In the genomic region with DNA sequence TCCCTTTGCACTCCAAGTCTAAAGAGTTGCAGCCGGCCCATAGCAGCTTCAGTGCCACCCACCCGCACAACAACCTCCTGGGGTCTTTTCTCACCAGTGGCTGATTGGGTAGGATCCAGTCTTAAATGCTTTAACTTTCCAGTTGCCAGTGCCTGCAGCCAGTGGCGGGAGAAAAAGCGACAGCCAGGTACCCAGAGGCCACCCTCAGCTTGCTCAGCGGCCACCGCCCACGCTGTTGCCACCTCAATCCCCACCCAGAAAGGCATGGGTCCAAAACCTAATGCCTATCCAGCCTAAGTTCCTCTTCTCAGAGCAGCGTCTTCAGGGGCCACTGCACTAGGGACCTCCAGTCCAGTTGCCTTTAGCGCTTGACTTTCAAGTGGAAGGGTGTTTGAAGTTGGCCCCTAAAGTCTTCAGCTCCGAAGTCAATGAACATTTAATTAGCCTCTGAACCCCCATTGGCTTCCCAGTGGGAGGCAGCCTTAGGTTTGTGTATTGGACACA, we compare ENCODE assay signal across 9 mouse cellular contexts. TPM values are rescaled to one million over a fixed set of nuclear protein-coding genes. Genes with fewer than 3 reads are reported as not detected.
DNase-seq lines count a peak whose midpoint lies in the region; ATAC-seq lines count a peak whose summit lies in the region.
"Had no signal": no experiment of that assay in that cellular context is flagged by ENCODE, and none has a peak within 500 bp of the region (broad histone marks: within the 10 kb centered on the region; RNA-seq: fewer than 3 reads in every experiment).

No protein-coding gene starts in this region.

- 12% methylated on average over 10 of the region's 10 CpGs for WGBS in limb, embryonic 13.5 days
- 19% methylated on average over 10 of the region's 10 CpGs for WGBS in stomach, embryonic 14.5 days

- H3K27me3 ChIP-seq in limb, embryonic 13.5 days = peaks cover 26% of the 10 kb centered on the region; the same call in 1 of the 2 replicates
- H3K27me3 ChIP-seq in stomach, embryonic 14.5 days (ENCODE audit: control insufficient read depth, insufficient read depth, low read length) = no peaks in the 10 kb centered on the region

- H3K9me3 ChIP-seq in limb, embryonic 13.5 days = no peaks in the 10 kb centered on the region
- H3K9me3 ChIP-seq in stomach, embryonic 14.5 days (ENCODE audit: control insufficient read depth, low read depth, low read length) = no peaks in the 10 kb centered on the region

- peaks cover 3% of the 10 kb centered on the region; the same call in 1 of the 2 replicates for H3K4me1 ChIP-seq in limb, embryonic 13.5 days
- H3K4me1 ChIP-seq in stomach, embryonic 14.5 days (ENCODE audit: control insufficient read depth, insufficient read depth, low read length) = 0 out of 2 replicates have a peak, but pooled peaks cover 3% of the 10 kb centered on the region

- H3K9ac ChIP-seq in limb, embryonic 13.5 days = peak overlapping the region; percentile 84
- peak overlapping the region; percentile 28 for H3K9ac ChIP-seq in stomach, embryonic 14.5 days (replicated peaks; ENCODE audit: low read depth, low read length)

- peak overlapping the region; percentile 66 for H3K4me2 ChIP-seq in limb, embryonic 13.5 days (replicated peaks)
- H3K4me2 ChIP-seq in stomach, embryonic 14.5 days (replicated peaks; ENCODE audit: low read depth, low read length) = peak overlapping the region; percentile 43

- peak overlapping the region; percentile 79; the same call in 1 of the 2 replicates for H3K27ac ChIP-seq in limb, embryonic 13.5 days
- H3K27ac ChIP-seq in stomach, embryonic 14.5 days (ENCODE audit: low read length) = no peak overlapping the region

- H3K4me3 ChIP-seq in limb, embryonic 13.5 days = peak overlapping the region; percentile 61
- H3K4me3 ChIP-seq in stomach, embryonic 14.5 days (ENCODE audit: low read depth, low read length) = peak overlapping the region; percentile 49

- ATAC-seq in limb, embryonic 13.5 days (ENCODE audit: low FRiP score, low read depth) = no peak
- ATAC-seq in stomach, embryonic 14.5 days (ENCODE audit: insufficient number of reproducible peaks, insufficient read depth, low FRiP score, low read depth) = no peak

- no peaks in the 10 kb centered on the region for H3K36me3 ChIP-seq in limb, embryonic 13.5 days
- H3K36me3 ChIP-seq in stomach, embryonic 14.5 days (ENCODE audit: control insufficient read depth, insufficient read depth, low read length) = no peaks in the 10 kb centered on the region

- peak; percentile 26 to 28 for DNase-seq in cerebellum, postnatal 25 days
- no peak for DNase-seq in cerebellum, adult 11 months
- peak; percentile 18 to 20 for DNase-seq in right cerebral cortex, postnatal 10 days (ENCODE audit: low spot score in 2 of 2)
- no peak for DNase-seq in right cerebral cortex, postnatal 36 days (ENCODE audit: low spot score in 2 of 2)
- DNase-seq in adrenal gland, postnatal 25 days = no peak
- no peak for DNase-seq in adrenal gland, postnatal 10 days

RNA-seq across cellular contexts. Expression of a gene that starts 1.0 kb away (rescaled TPM):
- polyA plus RNA-seq in limb, embryonic 13.5 days (2015; fragmentation: Nextera tagmentation; extraction: Ambion mirVana) = 13.4 and 15.8 TPM in 2 replicates
- polyA plus RNA-seq in stomach, embryonic 14.5 days (2014; fragmentation: Nextera tagmentation; extraction: Ambion mirVana) = 6.5 and 7.1 TPM in 2 replicates
- total RNA-seq in adrenal gland, postnatal 25 days (2021) = 2.6 and 4.9 TPM in 2 replicates
- 1 to 10 TPM; 3.0 to 8.7 TPM for total RNA-seq in adrenal gland, postnatal 10 days (2021)
- polyA plus RNA-seq: spleen, adult 2 months had no signal

Comparison
In these comparisons a context has a peak if more than half of its experiments do, and no peak if none do; other contexts are left out.
1. DNase-seq: peak in cerebellum, postnatal 25 days (2 of 2) and right cerebral cortex, postnatal 10 days (2 of 2); none in cerebellum, adult 11 months (single experiment), right cerebral cortex, postnatal 36 days (0 of 2), adrenal gland, postnatal 25 days (single experiment) and adrenal gland, postnatal 10 days (single experiment).